ENCODE assay signal across 25 mouse cellular contexts in the genomic region with DNA sequence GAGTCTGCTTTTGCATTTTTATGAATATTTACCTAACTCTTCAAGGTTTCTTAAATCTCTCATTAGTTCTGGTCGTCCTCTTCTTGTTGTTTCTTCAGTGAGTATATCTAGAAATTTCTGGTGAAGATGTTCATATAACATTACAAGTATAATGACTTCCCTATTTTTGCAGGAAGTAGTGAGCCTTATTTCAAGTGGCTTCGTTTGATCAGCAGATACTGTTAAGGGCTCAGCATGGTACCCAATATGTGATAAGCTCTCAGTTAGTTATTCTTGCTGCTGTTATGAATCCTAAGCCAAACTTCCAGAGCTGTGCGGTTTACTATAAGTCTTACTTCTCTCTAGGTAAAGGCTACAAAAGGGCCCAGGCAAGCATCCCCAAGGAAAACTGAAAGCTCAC. TPM values are rescaled to one million over a fixed set of nuclear protein-coding genes. Genes with fewer than 3 reads are reported as not detected.
"Had no signal": no experiment of that assay in that cellular context is flagged by ENCODE, and none has a peak within 500 bp of the region (broad histone marks: within the 10 kb centered on the region; RNA-seq: fewer than 3 reads in every experiment).

No protein-coding gene starts in this region.

- H3K27ac ChIP-seq: neural tube, embryonic 13.5 days; neural tube, embryonic 15.5 days; stomach, embryonic 15.5 days; stomach, postnatal 0 days had no signal

- H3K4me2 ChIP-seq: neural tube, embryonic 13.5 days; neural tube, embryonic 15.5 days; stomach, embryonic 15.5 days had no signal

- H3K27me3 ChIP-seq: neural tube, embryonic 13.5 days; neural tube, embryonic 15.5 days; stomach, embryonic 15.5 days had no signal

- H3K36me3 ChIP-seq: neural tube, embryonic 13.5 days had no signal

- DNase-seq: retina, postnatal 1 day; right cerebral cortex, adult 18-20 months; right cerebral cortex, postnatal 14 days; right cerebral cortex, postnatal 25 days; right cerebral cortex, postnatal 4 days; spleen, adult 18-20 months; thymus, adult 18-20 months; thymus, adult 2 months; thymus, postnatal 14 days; thymus, postnatal 25 days; thymus, postnatal 36 days; thymus, postnatal 4 days had no signal

- H3K4me3 ChIP-seq: neural tube, embryonic 13.5 days; neural tube, embryonic 15.5 days; stomach, embryonic 15.5 days had no signal

- H3K9me3 ChIP-seq: neural tube, embryonic 13.5 days; neural tube, embryonic 15.5 days; stomach, embryonic 15.5 days had no signal

- H3K9ac ChIP-seq: neural tube, embryonic 13.5 days; neural tube, embryonic 15.5 days; stomach, embryonic 15.5 days had no signal

- H3K4me1 ChIP-seq: neural tube, embryonic 13.5 days; neural tube, embryonic 15.5 days; stomach, embryonic 15.5 days had no signal

RNA-seq across cellular contexts. Expression of gene Gm17622, which starts 39.0 kb away (rescaled TPM):
- total RNA-seq: neutrophil, adult 5-6 weeks had no signal
- polyA plus RNA-seq: neural tube, embryonic 13.5 days; neural tube, embryonic 14.5 days; neural tube, embryonic 15.5 days; small intestine, adult 2 months; spleen, adult 2 months; stomach, embryonic 14.5 days; stomach, embryonic 15.5 days; stomach, embryonic 16.5 days; stomach, postnatal 0 days; testis, adult 2 months; thymus, adult 2 months; thymus, postnatal 0 days; urinary bladder, adult 2 months had no signal

RNA-seq across cellular contexts. Expression of gene Ankdd1b, which starts 58.5 kb away (rescaled TPM):
- total RNA-seq: neutrophil, adult 5-6 weeks had no signal
- polyA plus RNA-seq: neural tube, embryonic 13.5 days; neural tube, embryonic 14.5 days; neural tube, embryonic 15.5 days; small intestine, adult 2 months; spleen, adult 2 months had no signal
